Mouse (Mus musculus) cortical plate, adult 2 months (tissue): ENCODE measurements around the gene Nr2c2ap. TPM values are rescaled to one million over a fixed set of nuclear protein-coding genes. Genes with fewer than 3 reads are reported as not detected.

Source experiments
- H3K27ac ChIP-seq: fragments of 200-500 bp; 2 replicates; pipeline ENCODE4 v1.5.1; 2012; ENCODE audit warnings: low read length, control low read depth, inconsistent platforms; ENCODE audit not compliant: insufficient read depth
- H3K4me1 ChIP-seq: fragments of 200-500 bp; 2 replicates; pipeline ENCODE4 v1.6.1; 2011; ENCODE audit warnings: low read length; ENCODE audit not compliant: control insufficient read depth, insufficient read depth
- H3K4me3 ChIP-seq: fragments of 200-500 bp; 2 replicates; pipeline ENCODE4 v1.5.1; 2011; ENCODE audit warnings: mild to moderate bottlenecking, low read length, control low read depth; ENCODE audit not compliant: insufficient read depth
- CTCF ChIP-seq: fragments of 200-500 bp; IDR thresholded peaks from 2 replicates; pipeline ENCODE4 v1.5.1; 2011; ENCODE audit warnings: mild to moderate bottlenecking, control low read depth, low read length; ENCODE audit not compliant: insufficient read depth; ENCODE audit errors: extremely low read depth
- POLR2A ChIP-seq: fragments of 200-500 bp; IDR thresholded peaks from 2 replicates; pipeline ENCODE4 v1.6.1; 2011; ENCODE audit warnings: mild to moderate bottlenecking, low read length, control low read depth; ENCODE audit not compliant: insufficient read depth; ENCODE audit errors: extremely low read depth
- polyA plus RNA-seq: library from polyadenylated mRNA; depleted of rRNA; stranded (reverse); fragments of >200 nt; gene quantifications from 2 replicates; pipeline ENCODE4 v1.2.3, GENCODE M21; 2012

The Nr2c2ap gene
- polyA plus RNA-seq, 1 experiment, result 25.2 TPM

GRCm38 (mm10) chr8:70118726-70119700 is 12.1 kb upstream of the Nr2c2ap start:
- H3K4me3 ChIP-seq, result peak overlapping the region; percentile 62
- H3K4me1 ChIP-seq, result peaks cover 10% of the 10 kb centered on the region
- peak overlapping the region; percentile 38 for H3K27ac ChIP-seq
- peak; percentile 68 for TF ChIP-seq POLR2A
- no peak for TF ChIP-seq CTCF

GRCm38 (mm10) chr8:70120667-70121066 is 10.5 kb upstream of the Nr2c2ap start, which contains the start of gene Ncan:
Gene Ncan, minus strand, starts transcription at chr8:70120873.
- Histone ChIP-seq H3K4me3 (peak within 1 kb of the TSS; percentile 62), H3K4me1 (peaks cover 12% of the 10 kb centered on the region), H3K27ac (peak within 1 kb of the TSS; percentile 38)
- TF ChIP-seq POLR2A (peak; percentile 100), CTCF (no peak)

- peaks cover 2% of the 10 kb centered on the region; the same call in 1 of the 2 replicates for H3K4me1 ChIP-seq
- peak; percentile 50 for TF ChIP-seq CTCF
- TF ChIP-seq POLR2A, result no peak
- no peak overlapping the region for H3K27ac ChIP-seq
- H3K4me3 ChIP-seq, result no peak overlapping the region
Observed at GRCm38 (mm10) chr8:70122863-70123262, 8.3 kb upstream of the Nr2c2ap start.

GRCm38 (mm10) chr8:70124992-70125391 is 6.1 kb upstream of the Nr2c2ap start:
- no peak for TF ChIP-seq POLR2A
- no peak for TF ChIP-seq CTCF
- H3K27ac ChIP-seq, result no peak overlapping the region
- H3K4me3 ChIP-seq, result no peak overlapping the region

GRCm38 (mm10) chr8:70128435-70128834 is 2.7 kb upstream of the Nr2c2ap start:
- peaks cover 5% of the 10 kb centered on the region for H3K4me1 ChIP-seq
- TF ChIP-seq POLR2A (no peak), CTCF (no peak)
- H3K27ac ChIP-seq, result peak overlapping the region; percentile 66
- no peak overlapping the region for H3K4me3 ChIP-seq

More at GRCm38 (mm10) chr8:70124992-70125391, 6.1 kb upstream of the Nr2c2ap start:
- H3K4me1 ChIP-seq, result peaks cover 2% of the 10 kb centered on the region; the same call in 1 of the 2 replicates

GRCm38 (mm10) chr8:70129309-70129952 is 1.7 kb upstream of the Nr2c2ap start:
- Histone ChIP-seq H3K4me1 (peaks cover 5% of the 10 kb centered on the region), H3K4me3 (no peak overlapping the region), H3K27ac (peak overlapping the region; percentile 84; the same call in 1 of the 2 replicates)
- TF ChIP-seq CTCF (no peak), POLR2A (no peak)

- no peak overlapping the region for H3K4me3 ChIP-seq
- TF ChIP-seq POLR2A (no peak), CTCF (no peak)
- H3K27ac ChIP-seq, result peak overlapping the region; percentile 84; the same call in 1 of the 2 replicates
Observed at GRCm38 (mm10) chr8:70130066-70130465, 1.1 kb upstream of the Nr2c2ap start.

GRCm38 (mm10) chr8:70134086-70134485 is 3.0 kb downstream of the Nr2c2ap start:
- no peak for TF ChIP-seq POLR2A
- TF ChIP-seq CTCF, result no peak
- no peak overlapping the region for H3K4me3 ChIP-seq
- peaks cover 8% of the 10 kb centered on the region for H3K4me1 ChIP-seq
- H3K27ac ChIP-seq, result no peak overlapping the region

More at GRCm38 (mm10) chr8:70130066-70130465, 1.1 kb upstream of the Nr2c2ap start:
- peaks cover 3% of the 10 kb centered on the region for H3K4me1 ChIP-seq

- H3K27ac ChIP-seq, result no peak overlapping the region
- H3K4me1 ChIP-seq, result peaks cover 8% of the 10 kb centered on the region
- TF ChIP-seq POLR2A, result no peak
- no peak overlapping the region for H3K4me3 ChIP-seq
Observed at GRCm38 (mm10) chr8:70134931-70135330, 3.8 kb downstream of the Nr2c2ap start.
